Mouse (Mus musculus) hindbrain, embryonic 11.5 days (tissue): ENCODE results near the gene Krt24. TPM values are rescaled to one million over a fixed set of nuclear protein-coding genes. Genes with fewer than 3 reads are reported as not detected.
"Not testable (repeated sequence)": the region's sequence is repeated elsewhere in the genome, so short reads cannot be mapped to it uniquely, and the experiment has no call there.

Source experiments
- ATAC-seq: fragments of 200-750 bp; cut with Nextera tagmentation; 2 replicates; pipeline ENCODE4 v1.8.0; 2017; ENCODE audit warnings: mild to moderate bottlenecking, moderate TSS enrichment, moderate library complexity; ENCODE audit not compliant: low FRiP score
- DNase-seq: peaks from one replicate; pipeline ENCODE4 v3.0.0-alpha.2; 2015; ENCODE audit warnings: low spot score
- H3K27ac ChIP-seq: fragments of 300-500 bp; sonication (generic); 2 replicates; pipeline ENCODE4 v1.5.1; 2014; ENCODE audit warnings: mild to moderate bottlenecking, low read depth, low read length
- H3K27me3 ChIP-seq: fragments of 300-500 bp; sonication (generic); 2 replicates; pipeline ENCODE4 v1.6.1; 2014; ENCODE audit warnings: mild to moderate bottlenecking, low read length, moderate library complexity, mixed read lengths; ENCODE audit not compliant: control insufficient read depth, insufficient read depth
- H3K36me3 ChIP-seq: fragments of 300-500 bp; sonication (generic); 2 replicates; pipeline ENCODE4 v1.6.1; 2014; ENCODE audit warnings: mild to moderate bottlenecking, low read length, moderate library complexity, mixed read lengths; ENCODE audit not compliant: control insufficient read depth, insufficient read depth
- H3K4me1 ChIP-seq: fragments of 300-500 bp; sonication (generic); replicated peaks from 2 replicates; pipeline ENCODE4 v1.6.1; 2014; ENCODE audit warnings: low read length, mixed read lengths; ENCODE audit not compliant: control insufficient read depth, insufficient read depth
- H3K4me2 ChIP-seq: fragments of 300-500 bp; sonication (generic); replicated peaks from 2 replicates; pipeline ENCODE4 v1.6.1; 2014; ENCODE audit warnings: mild to moderate bottlenecking, low read depth, low read length
- H3K4me3 ChIP-seq: fragments of 300-500 bp; sonication (generic); 2 replicates; pipeline ENCODE4 v1.5.1; 2014; ENCODE audit warnings: low read depth, low read length
- H3K9ac ChIP-seq: fragments of 300-500 bp; sonication (generic); 2 replicates; pipeline ENCODE4 v1.6.1; 2014; ENCODE audit warnings: low read depth, low read length
- H3K9me3 ChIP-seq: fragments of 300-500 bp; sonication (generic); 2 replicates; pipeline ENCODE4 v1.6.1; 2016; ENCODE audit warnings: low read length; ENCODE audit not compliant: control insufficient read depth
- WGBS: fragments of 180-500 bp; shearing (Covaris S2); extraction: QIAGEN DNeasy Blood & Tissue Kit; methylation state at CpG from one replicate; pipeline ENCODE4 v1.1.7; 2014; 5-methylcytosine and 5-hydroxymethylcytosine counted together
- polyA plus RNA-seq: library from polyadenylated mRNA; unstranded; fragments of >200 nt; fragmentation: Nextera tagmentation; extraction: Ambion mirVana; gene quantifications from 2 replicates; pipeline ENCODE4 v1.2.1, GENCODE M21; 2014

The Krt24 gene
- polyA plus RNA-seq, 1 experiment from 2014 or later, result not detected

DNA sequence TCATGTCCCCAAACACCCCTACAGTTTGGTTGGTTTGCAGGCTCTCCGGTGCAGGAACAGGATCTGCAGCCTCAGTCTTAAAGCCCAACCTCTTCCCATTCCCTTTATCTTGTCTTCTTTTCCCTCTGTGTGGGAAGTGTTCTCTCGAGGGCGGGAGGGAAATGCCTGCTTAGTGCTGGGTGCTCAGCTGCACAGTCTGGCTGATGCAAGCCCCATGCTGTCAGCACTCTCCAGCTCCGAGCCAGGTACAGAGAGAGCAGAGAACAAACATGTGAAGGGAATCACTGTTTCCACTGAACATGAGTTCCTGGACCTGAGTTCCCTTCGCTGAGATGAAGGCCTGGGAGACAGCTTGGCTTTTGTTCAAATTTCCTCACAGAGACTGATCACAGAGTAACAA is 34.8 kb downstream of the Krt24 start:
- Histone ChIP-seq H3K36me3 (no peaks in the 10 kb centered on the region), H3K9me3 (no peaks in the 10 kb centered on the region), H3K4me1 (no peaks in the 10 kb centered on the region), H3K9ac (no peak overlapping the region), H3K4me3 (no peak overlapping the region), H3K4me2 (no peak overlapping the region), H3K27me3 (no peaks in the 10 kb centered on the region), H3K27ac (no peak overlapping the region)
- WGBS, result 64% methylated on average over 5 of the region's 5 CpGs
- DNase-seq, result no peak
- no peak for ATAC-seq

DNA sequence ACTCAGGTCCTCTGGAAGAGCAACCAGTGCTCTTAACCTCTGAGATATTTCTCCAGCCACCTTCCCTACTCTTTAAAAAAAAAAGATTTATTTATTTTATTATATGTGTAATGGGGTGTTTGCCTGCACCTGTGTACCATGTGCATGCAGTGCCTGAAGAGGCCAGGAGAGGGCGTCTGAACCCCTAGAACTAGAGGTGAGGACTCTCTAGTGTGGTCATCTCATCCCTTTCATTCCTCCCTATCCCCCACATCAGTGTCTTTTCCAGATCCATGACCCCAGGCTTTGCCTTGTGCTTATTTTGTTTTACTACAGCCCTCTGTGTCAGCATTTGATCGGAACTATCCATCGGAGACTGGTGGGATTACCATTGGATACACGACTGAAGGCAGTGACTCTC is 35.9 kb downstream of the Krt24 start:
- Histone ChIP-seq H3K4me3 (no peak overlapping the region), H3K27me3 (no peaks in the 10 kb centered on the region), H3K9me3 (no peaks in the 10 kb centered on the region), H3K27ac (no peak overlapping the region), H3K36me3 (no peaks in the 10 kb centered on the region), H3K4me2 (no peak overlapping the region), H3K9ac (no peak overlapping the region), H3K4me1 (no peaks in the 10 kb centered on the region)
- ATAC-seq, result no peak
- WGBS, result 68% methylated on average over 4 of the region's 4 CpGs
- DNase-seq, result peak; percentile 34

DNA sequence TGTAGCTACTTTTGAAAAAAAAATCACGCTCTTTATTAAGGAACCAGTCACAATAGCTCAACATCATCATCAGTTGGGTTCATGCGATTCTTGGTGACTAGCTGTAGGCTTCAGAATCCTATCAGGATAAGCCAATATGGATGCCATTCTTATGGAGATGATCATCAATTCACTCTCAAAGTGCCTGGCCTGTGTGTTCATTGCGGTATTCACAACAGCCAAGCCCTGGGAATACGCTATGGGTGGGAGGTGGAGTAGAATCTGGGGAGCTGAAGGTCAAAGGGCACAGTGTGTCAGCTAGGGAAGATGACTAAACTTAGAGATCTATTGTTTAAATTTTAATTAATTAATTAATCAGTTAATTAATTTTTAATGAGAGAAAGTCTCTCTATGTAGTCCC is 37.1 kb downstream of the Krt24 start:
- no peak overlapping the region for H3K4me2 ChIP-seq
- WGBS, result 94% methylated on average over 4 of the region's 4 CpGs

DNA sequence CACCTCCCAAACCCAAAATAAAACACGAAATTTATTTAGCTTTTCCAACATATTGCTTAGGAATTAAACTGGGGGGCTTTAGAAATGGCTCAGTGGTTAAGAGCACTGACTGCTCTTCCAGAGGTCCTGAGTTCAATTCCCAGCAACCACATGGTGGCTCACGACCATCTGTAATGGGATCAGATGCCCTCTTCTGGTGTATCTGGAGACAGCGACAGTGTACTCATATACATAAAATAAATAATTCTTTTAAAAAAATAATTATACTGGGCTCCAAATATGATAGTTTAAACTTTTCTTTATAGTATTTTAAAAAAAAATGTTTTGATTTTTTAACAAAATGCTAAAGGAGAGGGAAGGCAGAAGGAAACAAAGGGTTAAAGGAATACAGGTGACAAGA is 40.5 kb downstream of the Krt24 start:
- H3K4me3 ChIP-seq, H3K36me3 ChIP-seq, ATAC-seq, DNase-seq, H3K4me1 ChIP-seq, H3K9me3 ChIP-seq, H3K4me2 ChIP-seq, H3K27me3 ChIP-seq, H3K9ac ChIP-seq, H3K27ac ChIP-seq: not testable (repeated sequence)
- 38% methylated on average over 3 of the region's 3 CpGs for WGBS

More for the DNA sequence above, 37.1 kb downstream of the Krt24 start:
- Histone ChIP-seq H3K9me3 (no peaks in the 10 kb centered on the region), H3K9ac (no peak overlapping the region), H3K27me3 (no peaks in the 10 kb centered on the region), H3K4me3 (no peak overlapping the region), H3K27ac (no peak overlapping the region), H3K4me1 (no peaks in the 10 kb centered on the region), H3K36me3 (no peaks in the 10 kb centered on the region)
- ATAC-seq, result no peak
- no peak for DNase-seq

DNA sequence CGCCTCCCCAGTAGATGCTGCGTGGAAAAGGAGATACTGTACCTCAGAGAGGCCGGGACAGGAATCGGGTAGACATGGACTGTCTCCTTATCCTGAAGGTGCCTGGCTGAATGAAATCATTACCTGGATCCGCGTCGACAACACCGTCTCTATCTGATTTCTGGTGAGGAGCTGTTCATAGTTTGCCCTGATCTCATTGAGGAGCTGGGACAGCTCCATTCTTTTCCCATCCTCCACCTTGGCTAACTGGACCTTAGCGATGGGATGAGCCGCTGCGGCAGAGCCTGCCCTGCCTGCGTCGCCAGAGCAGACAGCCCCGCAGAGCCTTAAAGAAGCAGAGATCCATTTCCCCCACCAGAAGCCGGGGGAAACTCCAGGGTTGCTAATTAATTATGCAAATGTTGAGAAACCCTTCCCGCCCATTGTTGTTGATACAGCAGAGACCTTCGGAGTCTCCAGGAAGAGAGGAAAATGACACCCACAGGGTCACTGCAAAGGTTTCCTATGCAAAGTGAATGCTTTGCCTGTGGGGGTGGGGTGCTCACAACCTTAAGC is 41.2 kb downstream of the Krt24 start, which contains the start of gene Krt222:
TSS of gene Krt222 (minus strand) at position 266 of the 555 bp plus-strand sequence.
- 0 out of 2 replicates have a peak within 1 kb of the TSS, but pooled peaks have one; percentile 32 for H3K9ac ChIP-seq
- peak within 1 kb of the TSS; percentile 20 for H3K4me2 ChIP-seq
- H3K9me3 ChIP-seq, result no peaks in the 10 kb centered on the region
- DNase-seq, result peak; percentile 42
- H3K27me3 ChIP-seq, result no peaks in the 10 kb centered on the region
- H3K27ac ChIP-seq, result no peak within 1 kb of the TSS
- ATAC-seq, result no peak; the same call in 1 of the 2 replicates
- 7% methylated on average over 17 of the region's 17 CpGs for WGBS
- H3K4me3 ChIP-seq, result peak within 1 kb of the TSS; percentile 2
- no peaks in the 10 kb centered on the region for H3K36me3 ChIP-seq
- no peaks in the 10 kb centered on the region for H3K4me1 ChIP-seq

DNA sequence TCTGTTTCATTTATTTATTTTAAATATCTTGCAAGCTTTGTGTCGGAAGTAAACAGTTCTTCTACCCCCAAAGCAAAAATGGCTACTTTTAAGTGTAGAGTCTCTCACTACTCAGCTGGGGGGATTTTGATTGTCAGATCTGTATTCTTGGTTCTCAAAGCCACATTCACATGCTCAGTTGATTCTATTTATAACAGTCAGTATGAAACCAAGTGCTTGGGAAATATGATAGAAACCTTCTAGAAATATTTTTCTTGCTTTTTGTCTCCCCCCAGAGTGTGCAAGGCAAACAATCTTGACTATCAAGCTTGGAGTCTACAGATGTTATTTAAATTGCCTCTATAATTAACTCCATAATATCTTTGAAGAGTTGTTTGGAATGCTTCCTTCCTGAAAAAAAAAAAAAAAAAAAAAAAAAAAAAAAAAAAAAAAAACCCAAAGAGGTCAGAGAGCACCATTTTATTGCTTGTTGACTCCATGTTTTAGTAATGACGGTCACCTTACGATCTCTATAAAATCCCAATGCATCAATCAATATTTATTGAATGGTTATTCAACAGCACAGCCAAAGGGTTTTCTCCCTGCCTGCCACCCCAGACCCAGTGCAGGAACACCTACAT is 41.8 kb downstream of the Krt24 start:
- peak overlapping the region; percentile 2; the same call in 1 of the 2 replicates for H3K4me3 ChIP-seq
- WGBS, result 76% methylated on average over 3 of the region's 3 CpGs
- no peaks in the 10 kb centered on the region for H3K4me1 ChIP-seq
- no peaks in the 10 kb centered on the region for H3K9me3 ChIP-seq
- DNase-seq, result no peak
- H3K4me2 ChIP-seq, result peak overlapping the region; percentile 20; the same call in 1 of the 2 replicates
- no peak overlapping the region for H3K9ac ChIP-seq
- H3K27ac ChIP-seq, result no peak overlapping the region
- H3K27me3 ChIP-seq, result no peaks in the 10 kb centered on the region
- H3K36me3 ChIP-seq, result no peaks in the 10 kb centered on the region
- no peak for ATAC-seq

DNA sequence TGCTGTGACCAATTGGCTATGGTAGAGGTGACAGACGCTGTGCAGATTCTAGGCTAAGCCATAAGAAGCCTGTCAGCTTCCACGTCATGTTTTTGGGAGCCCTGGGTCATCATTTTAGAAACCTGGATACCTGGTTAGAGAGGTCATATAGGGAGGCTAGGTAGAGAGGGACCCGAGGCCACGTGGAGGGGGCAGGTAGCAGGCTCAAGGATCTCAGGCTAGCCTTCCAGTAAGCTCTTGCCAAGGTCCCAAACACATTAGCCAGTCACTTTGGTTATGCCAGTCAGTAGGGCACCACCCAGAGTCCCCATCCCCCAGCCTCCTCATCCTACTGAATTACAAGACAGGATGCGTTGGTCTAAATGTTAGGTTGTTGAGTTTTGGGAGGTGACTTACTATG is 43.0 kb downstream of the Krt24 start:
- no peak overlapping the region for H3K9ac ChIP-seq
- no peaks in the 10 kb centered on the region for H3K36me3 ChIP-seq
- H3K4me1 ChIP-seq, result no peaks in the 10 kb centered on the region
- H3K4me3 ChIP-seq, result no peak overlapping the region
- H3K27ac ChIP-seq, result no peak overlapping the region
- no peak overlapping the region for H3K4me2 ChIP-seq
- WGBS, result 81% methylated on average over 5 of the region's 5 CpGs
- ATAC-seq (no peak), DNase-seq (no peak)
- no peaks in the 10 kb centered on the region for H3K9me3 ChIP-seq
- no peaks in the 10 kb centered on the region for H3K27me3 ChIP-seq

DNA sequence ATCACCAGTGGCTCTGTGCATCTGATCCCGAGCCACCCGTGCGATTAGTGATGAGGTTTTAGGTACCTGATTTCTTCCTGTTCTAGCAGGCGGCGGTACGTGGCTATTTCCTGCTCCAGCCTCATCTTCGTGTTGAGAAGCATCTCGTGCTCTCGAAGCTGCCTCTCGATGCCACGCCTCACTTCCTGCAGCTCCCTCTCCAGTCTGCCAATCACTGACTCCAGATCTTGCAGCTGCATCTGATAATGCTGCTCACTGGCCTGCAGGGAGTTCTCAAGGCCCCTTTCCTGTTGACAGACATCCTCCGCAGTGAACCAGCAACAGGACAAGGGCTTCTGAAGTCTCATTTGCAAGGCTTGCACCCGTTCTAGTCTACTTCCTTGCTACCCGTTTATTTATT is 46.6 kb downstream of the Krt24 start:
- H3K9ac ChIP-seq, result no peak overlapping the region
- ATAC-seq, result no peak
- H3K4me1 ChIP-seq, result no peaks in the 10 kb centered on the region
- no peak overlapping the region for H3K27ac ChIP-seq
- H3K4me3 ChIP-seq, result no peak overlapping the region
- WGBS, result 64% methylated on average over 14 of the region's 14 CpGs
- no peak overlapping the region for H3K4me2 ChIP-seq
- H3K27me3 ChIP-seq, result no peaks in the 10 kb centered on the region
- no peak for DNase-seq
- H3K36me3 ChIP-seq, result no peaks in the 10 kb centered on the region
- no peaks in the 10 kb centered on the region for H3K9me3 ChIP-seq
